Mouse (Mus musculus): ENCODE results near the gene Slc12a6. TPM values are rescaled to one million over a fixed set of nuclear protein-coding genes. Genes with fewer than 3 reads are reported as not detected.

The Slc12a6 gene
- total and polyA plus RNA-seq, 2 experiments from 2014 or later = 6.5 to 48.1 TPM

DNA sequence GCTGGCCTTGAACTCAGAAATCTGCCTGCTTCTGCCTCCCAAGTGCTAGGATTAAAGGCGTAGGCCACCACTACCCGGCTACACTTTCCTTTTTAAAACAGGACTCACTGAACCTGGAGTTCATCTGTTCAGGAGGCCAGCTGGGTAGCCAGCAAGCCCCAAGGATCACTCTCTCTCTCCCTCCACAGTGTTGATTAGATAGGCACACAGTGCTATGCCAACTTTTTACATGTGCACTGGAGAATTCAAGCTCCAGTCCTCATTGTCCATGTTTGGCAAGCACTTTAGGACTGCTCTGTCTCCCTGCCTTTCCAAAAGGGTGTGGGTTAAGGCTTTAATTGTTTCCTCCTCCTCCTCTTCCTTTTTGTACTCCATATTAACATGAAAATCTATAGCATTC, 4.4 kb downstream of the Slc12a6 start:
- 31% methylated on average over 2 of the region's 2 CpGs for WGBS
- peak overlapping the region; percentile 4 for H3K4me2 ChIP-seq (ENCODE audit: low read depth, low read length)

DNA sequence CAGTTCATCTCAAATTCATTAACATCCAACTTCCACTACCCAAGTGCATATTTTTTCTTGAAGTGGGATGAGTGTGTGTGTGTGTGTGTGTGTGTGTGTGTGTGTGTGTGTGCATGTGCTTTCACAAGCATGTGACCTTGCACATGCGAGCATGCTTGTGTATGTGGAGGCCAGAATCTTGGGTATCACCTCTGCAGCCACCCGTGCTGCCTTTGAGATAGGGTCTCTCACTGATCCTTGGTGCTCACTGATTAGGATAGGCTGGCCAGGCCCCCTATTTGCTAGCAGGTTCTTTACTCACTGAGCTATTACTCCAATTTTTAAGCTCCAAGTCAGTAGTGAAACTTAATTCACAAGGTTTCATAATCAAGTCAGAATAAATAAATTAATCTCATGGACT, 7.3 kb downstream of the Slc12a6 start:
- DNase-seq (ENCODE audit: low spot score) = no peak
- ATAC-seq (ENCODE audit: insufficient read depth, low read depth) = no peak
- no peak for TF ChIP-seq CTCF (IDR thresholded peaks at IDR 0.05; ENCODE audit: low read depth)

More for the DNA sequence above, 4.4 kb downstream of the Slc12a6 start:
- ATAC-seq (ENCODE audit: insufficient read depth, low read depth) (peak; percentile 35), DNase-seq (ENCODE audit: low spot score) (peak; percentile 70)
- H3K9me3 ChIP-seq (replicated peaks; ENCODE audit: control insufficient read depth, low read length) = no peaks in the 10 kb centered on the region
- H3K27ac ChIP-seq (ENCODE audit: low read depth) = peak overlapping the region; percentile 76
- H3K4me1 ChIP-seq (ENCODE audit: control insufficient read depth, insufficient read depth) = peaks cover 18% of the 10 kb centered on the region
- H3K9ac ChIP-seq (replicated peaks; ENCODE audit: low read depth, low read length) = no peak overlapping the region
- 0 out of 2 replicates have a peak overlapping the region, but pooled peaks have one; percentile 4 for H3K4me3 ChIP-seq (ENCODE audit: low read depth, low read length)
- H3K27me3 ChIP-seq (ENCODE audit: control insufficient read depth, insufficient read depth, low read length) = no peaks in the 10 kb centered on the region
- no peaks in the 10 kb centered on the region for H3K36me3 ChIP-seq (replicated peaks; ENCODE audit: control insufficient read depth, insufficient read depth, low read length)
- TF ChIP-seq CTCF (IDR thresholded peaks at IDR 0.05; ENCODE audit: low read depth) (no peak), EP300 (IDR thresholded peaks at IDR 0.05; ENCODE audit: low read depth) (no peak)

DNA sequence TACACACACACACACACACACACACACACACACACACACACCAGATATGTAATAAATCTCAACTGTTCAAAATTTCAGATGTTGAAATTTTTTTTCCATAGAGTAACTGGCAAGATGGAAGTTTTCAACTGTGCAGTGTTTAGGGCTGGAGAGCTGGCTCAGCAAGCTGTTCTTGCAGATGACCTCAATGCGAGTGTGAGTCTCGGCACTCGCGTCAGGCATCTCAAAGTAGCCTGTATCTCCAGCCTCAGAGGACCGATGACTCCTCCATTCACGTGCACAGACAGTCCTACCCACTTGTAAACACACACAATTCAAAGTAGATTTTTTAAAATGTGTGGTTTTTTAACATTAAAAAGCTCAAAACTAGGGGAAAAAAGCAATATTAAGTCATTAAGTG, 7.8 kb downstream of the Slc12a6 start:
- ATAC-seq (ENCODE audit: insufficient read depth, low read depth) (no peak), DNase-seq (ENCODE audit: low spot score) (no peak)
- no peaks in the 10 kb centered on the region for H3K9me3 ChIP-seq (replicated peaks; ENCODE audit: control insufficient read depth, low read length)
- no peak overlapping the region for H3K4me3 ChIP-seq (ENCODE audit: low read depth, low read length)
- no peaks in the 10 kb centered on the region for H3K27me3 ChIP-seq (ENCODE audit: control insufficient read depth, insufficient read depth, low read length)
- peaks cover 15% of the 10 kb centered on the region for H3K4me1 ChIP-seq (ENCODE audit: control insufficient read depth, insufficient read depth)
- no peaks in the 10 kb centered on the region for H3K36me3 ChIP-seq (replicated peaks; ENCODE audit: control insufficient read depth, insufficient read depth, low read length)
- no peak overlapping the region for H3K27ac ChIP-seq (ENCODE audit: low read depth)
- no peak for TF ChIP-seq CTCF (IDR thresholded peaks at IDR 0.05; ENCODE audit: low read depth)
- no peak for TF ChIP-seq EP300 (IDR thresholded peaks at IDR 0.05; ENCODE audit: low read depth)
- H3K9ac ChIP-seq (replicated peaks; ENCODE audit: low read depth, low read length) = no peak overlapping the region
- no peak overlapping the region for H3K4me2 ChIP-seq (ENCODE audit: low read depth, low read length)
- WGBS = 65% methylated on average over 6 of the region's 6 CpGs

More for the DNA sequence above, 7.3 kb downstream of the Slc12a6 start:
- no peak overlapping the region for H3K9ac ChIP-seq (replicated peaks; ENCODE audit: low read depth, low read length)
- H3K9me3 ChIP-seq (replicated peaks; ENCODE audit: control insufficient read depth, low read length) = no peaks in the 10 kb centered on the region
- H3K4me3 ChIP-seq (ENCODE audit: low read depth, low read length) = no peak overlapping the region
- H3K4me1 ChIP-seq (ENCODE audit: control insufficient read depth, insufficient read depth) = peaks cover 18% of the 10 kb centered on the region
- H3K27me3 ChIP-seq (ENCODE audit: control insufficient read depth, insufficient read depth, low read length) = no peaks in the 10 kb centered on the region
- H3K4me2 ChIP-seq (ENCODE audit: low read depth, low read length) = no peak overlapping the region
- WGBS = 73% methylated on average over 2 of the region's 2 CpGs
- H3K36me3 ChIP-seq (replicated peaks; ENCODE audit: control insufficient read depth, insufficient read depth, low read length) = no peaks in the 10 kb centered on the region
- H3K27ac ChIP-seq (ENCODE audit: low read depth) = no peak overlapping the region

DNA sequence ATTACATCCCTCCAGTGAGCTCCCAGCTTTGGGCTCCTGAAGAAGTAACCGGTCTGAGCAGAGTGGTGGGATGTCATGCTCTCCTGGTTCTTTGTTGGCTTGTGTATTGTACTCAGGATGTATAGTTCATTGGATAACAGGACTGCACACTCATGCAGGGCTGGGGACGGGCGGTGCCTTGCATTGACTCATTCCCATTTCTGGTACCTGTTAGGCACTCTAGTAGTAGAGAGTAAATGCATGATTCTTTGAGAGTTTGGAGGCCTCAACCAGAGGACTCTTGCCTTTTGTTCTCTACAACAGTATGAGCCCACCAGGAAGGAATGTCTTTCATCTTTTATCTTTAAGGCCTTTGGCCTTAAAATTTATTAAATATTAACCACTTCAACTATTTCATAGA, 11.2 kb downstream of the Slc12a6 start:
- no peak overlapping the region for H3K4me3 ChIP-seq (ENCODE audit: low read depth, low read length)
- H3K9ac ChIP-seq (replicated peaks; ENCODE audit: low read depth, low read length) = no peak overlapping the region
- H3K9me3 ChIP-seq (replicated peaks; ENCODE audit: control insufficient read depth, low read length) = no peaks in the 10 kb centered on the region
- no peaks in the 10 kb centered on the region for H3K4me1 ChIP-seq (ENCODE audit: control insufficient read depth, insufficient read depth)
- ATAC-seq (ENCODE audit: insufficient read depth, low read depth) (no peak), DNase-seq (ENCODE audit: low spot score) (no peak)
- WGBS = 87% methylated on average over 3 of the region's 3 CpGs
- TF ChIP-seq CTCF (IDR thresholded peaks at IDR 0.05; ENCODE audit: low read depth) (no peak), EP300 (IDR thresholded peaks at IDR 0.05; ENCODE audit: low read depth) (no peak)
- H3K27ac ChIP-seq (ENCODE audit: low read depth) = no peak overlapping the region
- no peak overlapping the region for H3K4me2 ChIP-seq (ENCODE audit: low read depth, low read length)
- no peaks in the 10 kb centered on the region for H3K27me3 ChIP-seq (ENCODE audit: control insufficient read depth, insufficient read depth, low read length)
- no peaks in the 10 kb centered on the region for H3K36me3 ChIP-seq (replicated peaks; ENCODE audit: control insufficient read depth, insufficient read depth, low read length)

DNA sequence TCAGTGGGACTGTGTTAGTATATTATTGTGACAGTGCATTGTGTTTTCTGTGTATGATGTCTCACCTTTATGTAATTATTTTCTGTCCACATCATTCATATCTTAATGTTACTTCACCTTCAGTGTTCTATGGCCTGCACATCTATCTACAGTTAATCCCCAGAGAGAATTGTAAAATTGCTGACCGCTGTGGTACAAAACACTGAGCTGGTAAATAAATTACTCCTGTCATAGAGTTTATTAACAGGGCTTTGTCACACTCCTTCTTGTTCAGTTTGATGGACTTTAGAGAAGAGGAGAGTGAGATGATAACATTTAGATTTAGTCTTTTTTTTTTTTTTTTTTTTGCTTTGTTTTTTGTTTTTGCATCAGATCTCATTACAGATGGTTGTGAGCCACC, 17.2 kb downstream of the Slc12a6 start:
- H3K9me3 ChIP-seq (replicated peaks; ENCODE audit: control insufficient read depth, low read length) = no peaks in the 10 kb centered on the region
- 95% methylated on average over 1 of the region's 1 CpGs for WGBS
- peaks cover 17% of the 10 kb centered on the region for H3K4me1 ChIP-seq (ENCODE audit: control insufficient read depth, insufficient read depth)
- DNase-seq (ENCODE audit: low spot score) (no peak), ATAC-seq (ENCODE audit: insufficient read depth, low read depth) (no peak)
- H3K9ac ChIP-seq (replicated peaks; ENCODE audit: low read depth, low read length) = no peak overlapping the region
- H3K4me2 ChIP-seq (ENCODE audit: low read depth, low read length) = no peak overlapping the region
- no peaks in the 10 kb centered on the region for H3K27me3 ChIP-seq (ENCODE audit: control insufficient read depth, insufficient read depth, low read length)
- no peak overlapping the region for H3K4me3 ChIP-seq (ENCODE audit: low read depth, low read length)
- no peak overlapping the region for H3K27ac ChIP-seq (ENCODE audit: low read depth)
- no peak for TF ChIP-seq EP300 (IDR thresholded peaks at IDR 0.05; ENCODE audit: low read depth)
- no peak for TF ChIP-seq CTCF (IDR thresholded peaks at IDR 0.05; ENCODE audit: low read depth)
- H3K36me3 ChIP-seq (replicated peaks; ENCODE audit: control insufficient read depth, insufficient read depth, low read length) = no peaks in the 10 kb centered on the region

DNA sequence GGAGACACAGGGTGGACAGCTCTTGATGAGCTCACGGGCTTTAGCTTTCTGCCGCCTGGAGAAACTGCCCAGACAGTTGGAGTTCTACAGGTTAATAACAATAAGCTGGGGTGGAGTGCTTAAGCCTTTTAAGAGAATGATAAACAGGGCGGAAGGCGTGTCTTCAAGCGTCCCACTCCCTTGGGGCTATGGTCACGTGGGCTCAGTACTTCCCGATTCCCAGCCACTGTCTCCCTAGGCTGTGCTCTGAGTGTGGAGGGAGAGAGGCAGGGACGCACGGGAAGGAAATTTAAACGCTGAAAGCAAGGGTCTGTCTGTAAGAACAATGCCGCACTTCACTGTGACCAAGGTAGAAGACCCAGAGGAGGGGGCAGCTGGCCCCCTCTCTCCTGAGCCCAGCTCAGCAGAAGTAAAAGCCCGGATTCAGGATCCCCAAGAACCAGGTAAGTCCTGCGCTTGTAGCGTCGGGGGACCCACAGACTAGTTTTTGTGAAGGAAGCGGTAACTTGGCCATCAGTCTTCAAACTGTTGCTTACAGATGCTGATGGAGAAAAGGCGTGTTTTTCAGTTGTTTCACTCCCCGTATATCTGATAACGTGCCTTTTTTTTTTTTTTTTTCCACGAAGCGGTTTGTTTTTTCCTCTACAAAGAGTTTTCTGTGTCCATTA, 18.9 kb downstream of the Slc12a6 start:
- ATAC-seq (ENCODE audit: insufficient read depth, low read depth) (peak; percentile 92), DNase-seq (ENCODE audit: low spot score) (peak; percentile 63)
- Histone ChIP-seq H3K4me2 (ENCODE audit: low read depth, low read length) (peak overlapping the region; percentile 96), H3K27me3 (ENCODE audit: control insufficient read depth, insufficient read depth, low read length) (no peaks in the 10 kb centered on the region), H3K9ac (replicated peaks; ENCODE audit: low read depth, low read length) (peak overlapping the region; percentile 67), H3K27ac (ENCODE audit: low read depth) (peak overlapping the region; percentile 44), H3K4me3 (ENCODE audit: low read depth, low read length) (peak overlapping the region; percentile 60), H3K9me3 (replicated peaks; ENCODE audit: control insufficient read depth, low read length) (no peaks in the 10 kb centered on the region), H3K36me3 (replicated peaks; ENCODE audit: control insufficient read depth, insufficient read depth, low read length) (no peaks in the 10 kb centered on the region), H3K4me1 (ENCODE audit: control insufficient read depth, insufficient read depth) (peaks cover 21% of the 10 kb centered on the region)
- no peak for TF ChIP-seq CTCF (IDR thresholded peaks at IDR 0.05; ENCODE audit: low read depth)
- no peak for TF ChIP-seq EP300 (IDR thresholded peaks at IDR 0.05; ENCODE audit: low read depth)
- WGBS = 3% methylated on average over 21 of the region's 21 CpGs
